Mouse (Mus musculus) ES-E14 (cell line): Measurements from ENCODE around the gene Sec62. TPM values are rescaled to one million over a fixed set of nuclear protein-coding genes. Genes with fewer than 3 reads are reported as not detected.

Experiments
- DNase-seq: peaks from one replicate; pipeline ENCODE4 v3.0.0-alpha.2; 2013; ENCODE audit warnings: low read depth, low spot score
- H3K27ac ChIP-seq: 2 replicates; pipeline ENCODE4 v1.5.1; 2012; ENCODE audit warnings: low read depth, mild to moderate bottlenecking, low read length, moderate library complexity, mixed read lengths; ENCODE audit not compliant: poor library complexity, insufficient read depth, severe bottlenecking
- H3K36me3 ChIP-seq: 2 replicates; pipeline ENCODE4 v1.6.1; 2012; ENCODE audit warnings: mild to moderate bottlenecking, low read length, moderate library complexity, mixed read lengths; ENCODE audit not compliant: control insufficient read depth, poor library complexity, insufficient read depth, severe bottlenecking
- H3K4me1 ChIP-seq, 2 experiments: fragments of 150-350 bp in 1 of 2; sonication (generic) in 1 of 2; 2 replicates each; pipeline ENCODE4 v1.6.1; 2012; ENCODE audit warnings: low read length in 2 of 2, mild to moderate bottlenecking in 1 of 2, mixed read lengths in 1 of 2; ENCODE audit not compliant: control insufficient read depth in 2 of 2, insufficient read depth in 2 of 2, poor library complexity in 1 of 2
- H3K4me3 ChIP-seq, 2 experiments: fragments of 150-350 bp in 1 of 2; sonication (generic) in 1 of 2; 2 replicates each; pipeline ENCODE4 v1.5.1; 2012; ENCODE audit warnings: low read length in 2 of 2, low read depth in 1 of 2, mild to moderate bottlenecking in 1 of 2, mixed read lengths in 1 of 2; ENCODE audit not compliant: insufficient read depth in 1 of 2, poor library complexity in 1 of 2, severe bottlenecking in 1 of 2
- H3K9ac ChIP-seq: 2 replicates; pipeline ENCODE4 v1.6.1; 2012; ENCODE audit warnings: low read depth, mild to moderate bottlenecking, low read length, mixed read lengths; ENCODE audit not compliant: poor library complexity, insufficient read depth, severe bottlenecking
- H3K9me3 ChIP-seq: fragments of 150-350 bp; sonication (generic); 2 replicates; pipeline ENCODE4 v1.6.1; 2012; ENCODE audit warnings: low read depth, mild to moderate bottlenecking, low read length; ENCODE audit not compliant: control insufficient read depth, insufficient read depth
- CHD2 ChIP-seq: IDR thresholded peaks from 2 replicates; pipeline ENCODE4 v1.6.1; 2014; ENCODE audit warnings: mild to moderate bottlenecking, low read depth, low read length, inconsistent platforms
- HCFC1 ChIP-seq: IDR thresholded peaks from 2 replicates; pipeline ENCODE4 v1.6.1; 2012; ENCODE audit warnings: low read length, inconsistent platforms, borderline replicate concordance; ENCODE audit not compliant: insufficient read depth
- MAFK ChIP-seq: IDR thresholded peaks from 2 replicates; pipeline ENCODE4 v1.6.1; 2014; ENCODE audit warnings: mild to moderate bottlenecking, low read depth, low read length, inconsistent platforms; ENCODE audit not compliant: insufficient read depth
- ZC3H11A ChIP-seq: IDR thresholded peaks from 2 replicates; pipeline ENCODE4 v1.6.1; 2012; ENCODE audit warnings: low read depth, mild to moderate bottlenecking, inconsistent platforms, low read length, borderline replicate concordance
- ZNF384 ChIP-seq: IDR thresholded peaks from 2 replicates; pipeline ENCODE4 v1.6.1; 2012; ENCODE audit warnings: low read depth, low read length, inconsistent platforms
- in situ Hi-C, 2 experiments: fragments of 600-800 bp; cut with MboI; formaldehyde crosslinking; loops; one replicate each; pipeline ENCODE4 v1.15.1; 2025; ENCODE audit warnings: low sequenced_read_pairs in 2 of 2, inconsistent platforms in 1 of 2; ENCODE audit not compliant: unreplicated experiment in 2 of 2
- total RNA-seq: library from RNA; depleted of rRNA; stranded (reverse); fragments of 300-350 nt; gene quantifications from 2 replicates; pipeline ENCODE4 v1.2.3, GENCODE M21; 2012

Sec62 gene
- total RNA-seq, 1 experiment = 75.7 TPM

GRCm38 (mm10) chr3:30793403-30794221 is 937 bp downstream of the Sec62 start:
- no peaks in the 10 kb centered on the region for H3K36me3 ChIP-seq
- H3K9ac ChIP-seq = peak overlapping the region; percentile 98
- H3K4me1 ChIP-seq = peaks cover 0 to 9% of the 10 kb centered on the region in 2 experiments; a peak in 1 of 4 replicates
- peak; percentile 16 for DNase-seq
- no peaks in the 10 kb centered on the region for H3K9me3 ChIP-seq
- H3K27ac ChIP-seq = peak overlapping the region; percentile 94
- peak overlapping the region; percentile 85 to 96 for H3K4me3 ChIP-seq
- in situ Hi-C loops = no loop called here
- no peak; the same call in 1 of the 2 replicates for TF ChIP-seq HCFC1
- no peak for TF ChIP-seq ZC3H11A
- no peak for TF ChIP-seq ZNF384
- TF ChIP-seq CHD2 = no peak
- TF ChIP-seq MAFK = no peak

- in situ Hi-C loops = no loop called here
- no peak overlapping the region for H3K4me3 ChIP-seq
- H3K9ac ChIP-seq = no peak overlapping the region
- no peak overlapping the region for H3K27ac ChIP-seq
- no peaks in the 10 kb centered on the region for H3K4me1 ChIP-seq
- H3K9me3 ChIP-seq = no peaks in the 10 kb centered on the region
- TF ChIP-seq CHD2 (no peak), ZNF384 (no peak), ZC3H11A (no peak), HCFC1 (no peak)
- H3K36me3 ChIP-seq = peaks cover 5% of the 10 kb centered on the region
- no peak for DNase-seq
These were observed 9.5 kb downstream of the Sec62 start for GRCm38 (mm10) chr3:30802171-30802570.

GRCm38 (mm10) chr3:30812881-30813280 is 20.2 kb downstream of the Sec62 start:
- in situ Hi-C loops = no loop called here
- TF ChIP-seq ZNF384 (no peak), CHD2 (no peak), MAFK (no peak), ZC3H11A (no peak), HCFC1 (no peak)
- peaks cover 10% of the 10 kb centered on the region for H3K36me3 ChIP-seq
- H3K4me1 ChIP-seq = no peaks in the 10 kb centered on the region
- H3K9ac ChIP-seq = no peak overlapping the region
- no peak overlapping the region for H3K4me3 ChIP-seq
- no peaks in the 10 kb centered on the region for H3K9me3 ChIP-seq
- DNase-seq = no peak
- no peak overlapping the region for H3K27ac ChIP-seq

- in situ Hi-C loops = no loop called here
- no peak for DNase-seq
- no peak overlapping the region for H3K27ac ChIP-seq
- no peak overlapping the region for H3K9ac ChIP-seq
- no peak overlapping the region for H3K4me3 ChIP-seq
- no peak for TF ChIP-seq ZC3H11A
- no peak for TF ChIP-seq MAFK
- no peak for TF ChIP-seq HCFC1
- TF ChIP-seq ZNF384 = no peak
- TF ChIP-seq CHD2 = no peak
- peaks cover 14% of the 10 kb centered on the region for H3K36me3 ChIP-seq
- no peaks in the 10 kb centered on the region for H3K4me1 ChIP-seq
- no peaks in the 10 kb centered on the region for H3K9me3 ChIP-seq
These were observed 26.0 kb downstream of the Sec62 start for GRCm38 (mm10) chr3:30818630-30819125.
